Mouse (Mus musculus): ENCODE results near the gene Adamts20. TPM values are rescaled to one million over a fixed set of nuclear protein-coding genes. Genes with fewer than 3 reads are reported as not detected.
"Not testable (repeated sequence)": the region's sequence is repeated elsewhere in the genome, so short reads cannot be mapped to it uniquely, and the experiment has no call there.

The Adamts20 gene
- 3.0 and 3.8 TPM in 2 replicates for polyA plus RNA-seq (2016; fragmentation: Nextera tagmentation; extraction: Ambion mirVana)

GRCm38 (mm10) chr15:94465318-94465717, at the start of gene Adamts20:
Gene Adamts20 (minus strand): TSS chr15:94465418.
- H3K36me3 ChIP-seq: no peaks in the 10 kb centered on the region
- no peaks in the 10 kb centered on the region for H3K9me3 ChIP-seq (replicated peaks)
- H3K4me1 ChIP-seq: peaks cover 6% of the 10 kb centered on the region; the same call in 1 of the 2 replicates
- WGBS: 92% methylated on average over 11 of the region's 11 CpGs
- H3K27ac ChIP-seq: no peak within 1 kb of the TSS; the same call in 1 of the 2 replicates
- H3K4me3 ChIP-seq: no peak within 1 kb of the TSS
- DNase-seq (ENCODE audit: low spot score): no peak
- no peaks in the 10 kb centered on the region for H3K27me3 ChIP-seq (ENCODE audit: low read depth, poor library complexity, severe bottlenecking)

GRCm38 (mm10) chr15:94503451-94504215, 38.4 kb upstream of the Adamts20 start:
- WGBS: 87% methylated on average over 12 of the region's 12 CpGs
- H3K9me3 ChIP-seq (replicated peaks): no peaks in the 10 kb centered on the region
- no peak overlapping the region for H3K27ac ChIP-seq
- no peaks in the 10 kb centered on the region for H3K36me3 ChIP-seq
- H3K27me3 ChIP-seq (ENCODE audit: low read depth, poor library complexity, severe bottlenecking): no peaks in the 10 kb centered on the region
- H3K4me1 ChIP-seq: no peaks in the 10 kb centered on the region
- no peak overlapping the region for H3K4me3 ChIP-seq
- no peak for DNase-seq (ENCODE audit: low spot score)

DNA sequence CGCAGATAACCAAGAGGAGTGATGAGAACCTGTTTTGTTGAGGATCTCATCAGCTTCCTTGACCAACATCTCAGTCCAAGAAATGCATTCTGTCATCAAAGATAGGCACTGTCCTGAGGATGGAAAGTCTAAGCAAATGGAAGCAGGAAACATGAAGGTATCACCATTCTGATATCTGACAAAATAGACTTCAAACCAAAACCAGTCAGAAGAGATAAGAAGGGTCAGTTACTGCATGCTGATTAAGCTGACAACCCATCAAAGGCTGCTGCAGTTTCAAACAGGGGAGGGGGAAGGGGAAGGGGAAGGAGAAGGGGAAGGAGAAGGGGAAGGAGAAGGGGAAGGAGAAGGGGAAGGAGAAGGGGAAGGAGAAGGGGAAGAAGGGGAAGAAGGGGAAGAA, 34.0 kb upstream of the Adamts20 start:
- 80% methylated on average over 1 of the region's 1 CpGs for WGBS
- H3K9me3 ChIP-seq (replicated peaks): no peaks in the 10 kb centered on the region
- no peak overlapping the region for H3K4me3 ChIP-seq
- DNase-seq (ENCODE audit: low spot score): no peak
- no peak overlapping the region for H3K27ac ChIP-seq
- H3K27me3 ChIP-seq (ENCODE audit: low read depth, poor library complexity, severe bottlenecking): no peaks in the 10 kb centered on the region
- H3K4me1 ChIP-seq: no peaks in the 10 kb centered on the region
- H3K36me3 ChIP-seq: no peaks in the 10 kb centered on the region

- DNase-seq (ENCODE audit: low spot score): peak; percentile 47
Measured at GRCm38 (mm10) chr15:94495936-94496335, 30.7 kb upstream of the Adamts20 start.

GRCm38 (mm10) chr15:94494445-94494844, 29.2 kb upstream of the Adamts20 start:
- Histone ChIP-seq H3K36me3 (no peaks in the 10 kb centered on the region), H3K4me1 (no peaks in the 10 kb centered on the region), H3K4me3 (no peak overlapping the region), H3K27ac (no peak overlapping the region), H3K9me3 (replicated peaks) (no peaks in the 10 kb centered on the region), H3K27me3 (ENCODE audit: low read depth, poor library complexity, severe bottlenecking) (no peaks in the 10 kb centered on the region)
- DNase-seq (ENCODE audit: low spot score): no peak
- 96% methylated on average over 1 of the region's 1 CpGs for WGBS

More at GRCm38 (mm10) chr15:94495936-94496335, 30.7 kb upstream of the Adamts20 start:
- H3K4me3 ChIP-seq: no peak overlapping the region
- H3K36me3 ChIP-seq: no peaks in the 10 kb centered on the region
- H3K4me1 ChIP-seq: no peaks in the 10 kb centered on the region
- H3K9me3 ChIP-seq (replicated peaks): no peaks in the 10 kb centered on the region
- H3K27me3 ChIP-seq (ENCODE audit: low read depth, poor library complexity, severe bottlenecking): no peaks in the 10 kb centered on the region
- no peak overlapping the region for H3K27ac ChIP-seq
- WGBS: 68% methylated on average over 10 of the region's 10 CpGs

DNA sequence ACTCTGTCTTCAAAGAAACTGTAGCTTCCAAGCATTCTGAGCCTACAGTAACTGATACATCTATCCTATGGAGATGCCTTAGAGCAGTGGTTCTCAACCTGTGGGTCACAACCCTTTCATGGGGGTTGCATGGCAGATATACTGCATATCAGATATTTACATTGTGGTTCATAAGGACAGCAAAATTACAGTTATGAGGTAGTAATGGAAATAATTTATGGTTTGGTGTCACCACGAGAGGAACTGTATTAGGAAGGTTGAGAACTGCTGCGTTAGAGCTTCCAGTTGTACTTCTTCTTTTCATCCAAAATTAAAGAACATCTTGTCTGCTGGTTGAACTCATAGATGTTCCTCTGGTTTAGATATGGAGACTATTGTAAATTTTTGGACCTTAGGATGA, 24.2 kb upstream of the Adamts20 start:
- Histone ChIP-seq H3K9me3 (replicated peaks) (no peaks in the 10 kb centered on the region), H3K27me3 (ENCODE audit: low read depth, poor library complexity, severe bottlenecking) (no peaks in the 10 kb centered on the region), H3K4me3 (no peak overlapping the region), H3K4me1 (no peaks in the 10 kb centered on the region), H3K36me3 (no peaks in the 10 kb centered on the region), H3K27ac (no peak overlapping the region)
- no peak for DNase-seq (ENCODE audit: low spot score)
- 96% methylated on average over 2 of the region's 2 CpGs for WGBS

DNA sequence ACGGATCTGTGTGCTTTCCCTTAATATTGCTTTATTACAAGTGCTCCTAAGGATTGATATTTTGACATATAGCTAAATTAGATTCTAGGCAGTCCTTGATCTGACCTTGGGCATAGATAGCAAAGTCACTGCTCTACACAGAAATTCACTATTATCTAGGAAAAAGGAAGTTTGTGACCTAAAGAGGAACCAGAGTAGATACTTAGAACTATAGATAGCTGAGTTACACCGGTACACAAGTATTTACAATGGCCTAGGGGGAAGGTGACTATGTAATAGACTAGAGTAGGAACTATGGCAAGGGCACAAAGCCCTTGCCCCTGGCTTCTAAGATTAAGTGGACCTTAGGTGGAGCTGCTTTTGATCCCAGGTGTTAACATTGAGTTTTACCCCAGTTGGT, 22.8 kb upstream of the Adamts20 start:
- H3K4me3 ChIP-seq; DNase-seq (ENCODE audit: low spot score); H3K27me3 ChIP-seq (ENCODE audit: low read depth, poor library complexity, severe bottlenecking); H3K9me3 ChIP-seq (replicated peaks); H3K4me1 ChIP-seq; H3K27ac ChIP-seq; H3K36me3 ChIP-seq: not testable (repeated sequence)
- WGBS: 91% methylated on average over 2 of the region's 2 CpGs

DNA sequence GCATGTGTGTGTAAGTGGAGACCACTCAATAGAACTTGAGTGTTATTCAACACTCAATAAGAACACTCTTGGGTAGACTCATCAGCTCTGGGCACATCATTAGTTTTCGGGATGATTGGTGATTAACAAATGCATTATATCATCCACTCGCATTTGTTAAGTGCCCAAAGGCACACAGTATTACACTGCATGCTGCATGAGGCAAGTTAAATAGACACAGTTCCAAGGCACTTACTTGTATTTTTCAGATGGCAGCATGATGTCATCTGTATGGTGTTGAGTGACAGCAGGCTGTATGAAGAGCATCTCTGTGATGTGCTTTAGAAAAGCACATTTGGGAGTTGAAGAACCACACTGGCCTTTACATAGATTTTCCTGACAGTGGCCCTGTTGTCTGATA, 17.3 kb upstream of the Adamts20 start:
- Histone ChIP-seq H3K4me1 (peaks cover 18% of the 10 kb centered on the region), H3K27ac (no peak overlapping the region), H3K36me3 (no peaks in the 10 kb centered on the region), H3K9me3 (replicated peaks) (no peaks in the 10 kb centered on the region), H3K4me3 (no peak overlapping the region), H3K27me3 (ENCODE audit: low read depth, poor library complexity, severe bottlenecking) (no peaks in the 10 kb centered on the region)
- no peak for DNase-seq (ENCODE audit: low spot score)
- WGBS: 87% methylated on average over 2 of the region's 2 CpGs

- WGBS: 95% methylated on average over 4 of the region's 4 CpGs
- no peak overlapping the region for H3K27ac ChIP-seq
- peaks cover 18% of the 10 kb centered on the region for H3K4me1 ChIP-seq
- H3K27me3 ChIP-seq (ENCODE audit: low read depth, poor library complexity, severe bottlenecking): no peaks in the 10 kb centered on the region
- no peaks in the 10 kb centered on the region for H3K36me3 ChIP-seq
- no peak overlapping the region for H3K4me3 ChIP-seq
- H3K9me3 ChIP-seq (replicated peaks): no peaks in the 10 kb centered on the region
- no peak for DNase-seq (ENCODE audit: low spot score)
Measured at GRCm38 (mm10) chr15:94480792-94481191, 15.6 kb upstream of the Adamts20 start.

DNA sequence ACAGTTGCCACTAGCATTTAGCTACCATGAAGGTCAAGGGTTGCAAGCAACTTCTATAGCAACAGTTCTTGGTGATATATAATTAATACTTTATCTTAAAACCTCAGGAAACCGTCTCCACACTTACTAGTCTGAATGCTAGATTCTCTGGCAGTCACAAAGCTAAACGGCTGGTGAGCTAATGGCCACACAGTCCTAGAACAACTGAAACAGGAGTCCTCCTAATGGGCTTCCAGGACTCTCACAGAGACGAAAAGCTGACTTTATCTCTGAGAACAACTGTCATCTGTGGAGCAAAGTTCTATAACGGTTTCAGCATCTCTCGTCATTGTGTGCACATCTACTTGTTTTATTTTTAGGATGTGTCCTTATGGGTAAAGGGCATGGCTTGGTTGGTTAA, 15.0 kb upstream of the Adamts20 start:
- peaks cover 18% of the 10 kb centered on the region for H3K4me1 ChIP-seq
- no peak overlapping the region for H3K27ac ChIP-seq
- whole genome bisulfite sequencing: 89% methylated on average over 5 of the region's 5 CpGs
- H3K9me3 ChIP-seq (replicated peaks): no peaks in the 10 kb centered on the region
- DNase-seq (ENCODE audit: low spot score): no peak
- no peak overlapping the region for H3K4me3 ChIP-seq
- H3K27me3 ChIP-seq (ENCODE audit: low read depth, poor library complexity, severe bottlenecking): no peaks in the 10 kb centered on the region
- H3K36me3 ChIP-seq: no peaks in the 10 kb centered on the region

DNA sequence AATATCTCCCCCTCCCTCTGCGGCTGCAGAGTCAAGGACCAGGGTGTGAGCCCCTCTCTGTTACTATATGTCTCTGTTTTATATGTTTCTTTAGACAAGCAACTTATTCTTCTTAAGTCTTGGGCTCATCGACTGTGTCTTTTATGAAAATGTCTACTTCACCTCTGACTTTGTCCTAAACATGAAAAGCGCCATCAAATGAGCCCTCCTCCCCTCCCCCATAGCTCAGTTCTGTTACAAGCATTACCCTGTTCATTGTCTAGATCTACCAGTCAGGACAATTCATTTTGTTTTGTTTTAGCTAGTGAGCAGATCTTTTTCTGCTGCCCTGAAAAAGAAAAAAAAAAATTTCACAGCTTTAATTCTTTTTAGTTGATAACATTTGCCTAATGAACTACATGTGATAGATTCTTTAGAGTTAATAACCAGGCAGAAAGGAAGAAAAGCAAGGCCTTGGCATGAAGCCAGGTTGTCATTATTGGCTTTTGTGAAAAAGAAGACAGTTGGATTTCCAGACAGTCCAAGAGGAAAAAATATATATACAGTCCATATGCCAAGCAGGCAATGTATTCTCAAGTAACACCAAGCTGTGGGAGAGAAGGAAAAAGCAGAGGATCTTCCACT, 14.4 kb upstream of the Adamts20 start:
- Histone ChIP-seq H3K27me3 (ENCODE audit: low read depth, poor library complexity, severe bottlenecking) (no peaks in the 10 kb centered on the region), H3K27ac (peak overlapping the region; percentile 19), H3K36me3 (no peaks in the 10 kb centered on the region), H3K4me3 (no peak overlapping the region), H3K4me1 (peaks cover 18% of the 10 kb centered on the region), H3K9me3 (replicated peaks) (no peaks in the 10 kb centered on the region)
- no peak for DNase-seq (ENCODE audit: low spot score)
- 88% methylated on average over 3 of the region's 3 CpGs for WGBS

DNA sequence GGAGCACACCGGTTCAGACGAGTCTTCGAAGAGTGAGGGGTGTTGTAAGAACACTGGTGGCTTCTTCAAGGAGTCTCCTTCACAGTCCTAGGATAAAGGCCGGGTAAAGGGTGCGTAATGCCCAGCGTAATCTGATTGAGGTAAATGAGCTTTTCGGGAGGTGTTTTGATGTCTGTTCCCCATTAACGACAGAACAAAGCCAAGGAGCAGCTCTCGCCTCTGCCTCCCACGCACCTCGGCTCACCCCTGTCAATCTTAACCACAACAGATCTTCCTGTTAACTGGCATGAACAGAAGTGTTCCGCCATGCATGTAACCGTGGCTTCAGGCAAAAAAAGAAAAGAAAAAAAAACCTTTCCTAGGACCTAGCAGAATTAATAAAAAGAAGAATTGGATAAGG, 13.5 kb upstream of the Adamts20 start:
- DNase-seq (ENCODE audit: low spot score): peak; percentile 33
- WGBS: 34% methylated on average over 13 of the region's 13 CpGs
- H3K27ac ChIP-seq: no peak overlapping the region; the same call in 1 of the 2 replicates
- H3K27me3 ChIP-seq (ENCODE audit: low read depth, poor library complexity, severe bottlenecking): no peaks in the 10 kb centered on the region
- H3K4me3 ChIP-seq: no peak overlapping the region
- H3K36me3 ChIP-seq: no peaks in the 10 kb centered on the region
- H3K9me3 ChIP-seq (replicated peaks): no peaks in the 10 kb centered on the region
- H3K4me1 ChIP-seq: peaks cover 18% of the 10 kb centered on the region

- no peaks in the 10 kb centered on the region for H3K27me3 ChIP-seq (ENCODE audit: low read depth, poor library complexity, severe bottlenecking)
- H3K4me1 ChIP-seq: peaks cover 18% of the 10 kb centered on the region
- no peaks in the 10 kb centered on the region for H3K36me3 ChIP-seq
- no peak overlapping the region for H3K27ac ChIP-seq
- DNase-seq (ENCODE audit: low spot score): no peak
- H3K4me3 ChIP-seq: no peak overlapping the region
- H3K9me3 ChIP-seq (replicated peaks): no peaks in the 10 kb centered on the region
- WGBS: 70% methylated on average over 7 of the region's 7 CpGs
Measured at GRCm38 (mm10) chr15:94477287-94477686, 12.1 kb upstream of the Adamts20 start.

All from limb, embryonic 10.5 days (tissue).